Mouse (Mus musculus) ES-E14 (cell line): ENCODE data around the gene Fxyd7. TPM values are rescaled to one million over a fixed set of nuclear protein-coding genes. Genes with fewer than 3 reads are reported as not detected.

Source experiments
- DNase-seq: peaks from one replicate; pipeline ENCODE4 v3.0.0-alpha.2; 2013; ENCODE audit warnings: low read depth, low spot score
- H3K27ac ChIP-seq: 2 replicates; pipeline ENCODE4 v1.5.1; 2012; ENCODE audit warnings: low read depth, mild to moderate bottlenecking, low read length, moderate library complexity, mixed read lengths; ENCODE audit not compliant: poor library complexity, insufficient read depth, severe bottlenecking
- H3K36me3 ChIP-seq: 2 replicates; pipeline ENCODE4 v1.6.1; 2012; ENCODE audit warnings: mild to moderate bottlenecking, low read length, moderate library complexity, mixed read lengths; ENCODE audit not compliant: control insufficient read depth, poor library complexity, insufficient read depth, severe bottlenecking
- H3K4me1 ChIP-seq, 2 experiments: fragments of 150-350 bp in 1 of 2; sonication (generic) in 1 of 2; 2 replicates each; pipeline ENCODE4 v1.6.1; 2012; ENCODE audit warnings: low read length in 2 of 2, mild to moderate bottlenecking in 1 of 2, mixed read lengths in 1 of 2; ENCODE audit not compliant: control insufficient read depth in 2 of 2, insufficient read depth in 2 of 2, poor library complexity in 1 of 2
- H3K4me3 ChIP-seq, 2 experiments: fragments of 150-350 bp in 1 of 2; sonication (generic) in 1 of 2; 2 replicates each; pipeline ENCODE4 v1.5.1; 2012; ENCODE audit warnings: low read length in 2 of 2, low read depth in 1 of 2, mild to moderate bottlenecking in 1 of 2, mixed read lengths in 1 of 2; ENCODE audit not compliant: insufficient read depth in 1 of 2, poor library complexity in 1 of 2, severe bottlenecking in 1 of 2
- H3K9ac ChIP-seq: 2 replicates; pipeline ENCODE4 v1.6.1; 2012; ENCODE audit warnings: low read depth, mild to moderate bottlenecking, low read length, mixed read lengths; ENCODE audit not compliant: poor library complexity, insufficient read depth, severe bottlenecking
- H3K9me3 ChIP-seq: fragments of 150-350 bp; sonication (generic); 2 replicates; pipeline ENCODE4 v1.6.1; 2012; ENCODE audit warnings: low read depth, mild to moderate bottlenecking, low read length; ENCODE audit not compliant: control insufficient read depth, insufficient read depth
- CHD2 ChIP-seq: IDR thresholded peaks from 2 replicates; pipeline ENCODE4 v1.6.1; 2014; ENCODE audit warnings: mild to moderate bottlenecking, low read depth, low read length, inconsistent platforms
- HCFC1 ChIP-seq: IDR thresholded peaks from 2 replicates; pipeline ENCODE4 v1.6.1; 2012; ENCODE audit warnings: low read length, inconsistent platforms, borderline replicate concordance; ENCODE audit not compliant: insufficient read depth
- MAFK ChIP-seq: IDR thresholded peaks from 2 replicates; pipeline ENCODE4 v1.6.1; 2014; ENCODE audit warnings: mild to moderate bottlenecking, low read depth, low read length, inconsistent platforms; ENCODE audit not compliant: insufficient read depth
- ZC3H11A ChIP-seq: IDR thresholded peaks from 2 replicates; pipeline ENCODE4 v1.6.1; 2012; ENCODE audit warnings: low read depth, mild to moderate bottlenecking, inconsistent platforms, low read length, borderline replicate concordance
- ZNF384 ChIP-seq: IDR thresholded peaks from 2 replicates; pipeline ENCODE4 v1.6.1; 2012; ENCODE audit warnings: low read depth, low read length, inconsistent platforms
- in situ Hi-C, 2 experiments: fragments of 600-800 bp; cut with MboI; formaldehyde crosslinking; loops; one replicate each; pipeline ENCODE4 v1.15.1; 2025; ENCODE audit warnings: low sequenced_read_pairs in 2 of 2, inconsistent platforms in 1 of 2; ENCODE audit not compliant: unreplicated experiment in 2 of 2
- total RNA-seq: library from RNA; depleted of rRNA; stranded (reverse); fragments of 300-350 nt; gene quantifications from 2 replicates; pipeline ENCODE4 v1.2.3, GENCODE M21; 2012

The Fxyd7 gene
- total RNA-seq, 1 experiment: not detected

DNA sequence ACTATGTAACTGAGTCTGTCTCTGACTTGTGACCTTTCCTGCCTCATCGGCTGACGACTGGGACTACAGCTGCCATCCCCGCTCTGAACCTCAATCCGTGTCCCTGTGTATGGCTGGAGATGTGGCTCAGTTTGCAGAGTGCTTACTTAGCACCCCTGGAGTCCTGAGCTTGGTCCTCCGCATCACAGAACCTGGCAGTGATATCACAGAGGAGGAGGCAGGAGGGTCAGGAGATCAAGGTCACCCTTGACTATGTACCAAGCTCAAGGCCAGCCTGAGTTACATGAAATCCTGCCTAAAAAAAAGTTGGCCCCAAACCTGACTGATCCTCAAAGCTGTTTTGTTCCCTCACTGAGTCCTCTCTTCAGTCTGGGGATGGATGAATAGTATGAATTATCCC lies 6.5 kb upstream of the Fxyd7 start:
- no peaks in the 10 kb centered on the region for H3K36me3 ChIP-seq
- in situ Hi-C loops: no loop called here
- H3K27ac ChIP-seq: no peak overlapping the region
- no peak for DNase-seq
- H3K9ac ChIP-seq: no peak overlapping the region
- H3K4me3 ChIP-seq: no peak overlapping the region
- H3K9me3 ChIP-seq: no peaks in the 10 kb centered on the region
- H3K4me1 ChIP-seq: peaks cover 0 to 5% of the 10 kb centered on the region in 2 experiments; a peak in 2 of 4 replicates
- TF ChIP-seq ZNF384 (no peak), MAFK (no peak), HCFC1 (no peak), CHD2 (no peak), ZC3H11A (no peak)

DNA sequence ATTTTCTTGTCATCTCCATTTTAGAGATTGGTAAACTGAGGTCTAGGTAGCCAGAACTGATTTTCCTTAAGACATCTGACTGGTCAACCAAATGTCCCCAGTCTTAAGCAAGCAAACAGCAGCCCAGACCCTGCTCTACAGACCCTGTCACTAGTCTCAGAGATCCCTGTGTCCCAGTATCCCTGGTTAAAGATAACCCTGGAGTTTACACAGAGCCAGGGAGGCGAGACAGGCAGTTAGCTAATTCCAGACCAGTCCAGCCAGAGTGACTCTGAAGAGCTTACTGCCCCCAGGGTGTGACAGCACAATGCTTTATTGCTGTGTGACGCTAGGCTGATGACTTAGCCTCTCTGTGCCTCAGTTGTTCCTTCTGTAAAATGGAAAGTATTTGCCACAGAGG lies 5.8 kb upstream of the Fxyd7 start, which contains the start of gene Fxyd1:
Gene Fxyd1, minus strand, starts transcription at position 129 of the 400 bp plus-strand sequence.
- in situ Hi-C loops: no loop called here

DNA sequence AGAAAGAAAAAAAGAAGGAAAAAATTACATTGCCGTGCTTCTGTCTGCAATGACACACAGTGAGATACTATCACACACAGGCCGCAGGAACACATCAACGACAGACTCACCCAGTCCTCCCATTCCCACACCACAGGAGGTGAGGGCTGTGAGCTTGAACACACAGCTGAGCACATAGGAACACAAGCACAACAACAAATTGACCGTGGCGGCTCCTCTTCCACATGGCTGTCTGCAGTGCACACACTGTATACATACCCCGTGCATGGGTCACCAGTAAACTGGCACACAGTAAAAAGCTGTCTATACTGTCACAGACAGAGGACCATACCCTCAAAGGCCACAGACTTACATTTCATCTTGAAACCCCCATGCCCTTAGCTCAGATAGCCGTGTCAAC lies 5.2 kb upstream of the Fxyd7 start:
- Histone ChIP-seq H3K9ac (no peak overlapping the region), H3K36me3 (no peaks in the 10 kb centered on the region), H3K9me3 (no peaks in the 10 kb centered on the region), H3K4me1 (peaks cover 0 to 7% of the 10 kb centered on the region in 2 experiments; a peak in 2 of 4 replicates), H3K4me3 (no peak overlapping the region), H3K27ac (no peak overlapping the region)
- TF ChIP-seq ZNF384 (no peak), HCFC1 (no peak), CHD2 (no peak), MAFK (no peak), ZC3H11A (no peak)
- in situ Hi-C loops: no loop called here
- no peak for DNase-seq

More for the DNA sequence above, 5.8 kb upstream of the Fxyd7 start, which contains the start of gene Fxyd1:
- no peak within 1 kb of the TSS for H3K4me3 ChIP-seq
- H3K27ac ChIP-seq: no peak within 1 kb of the TSS
- peaks cover 0 to 7% of the 10 kb centered on the region in 2 experiments; a peak in 2 of 4 replicates for H3K4me1 ChIP-seq
- H3K9ac ChIP-seq: no peak within 1 kb of the TSS
- no peak for DNase-seq
- no peaks in the 10 kb centered on the region for H3K9me3 ChIP-seq
- TF ChIP-seq HCFC1: no peak
- TF ChIP-seq ZC3H11A: no peak
- TF ChIP-seq CHD2: no peak
- TF ChIP-seq ZNF384: no peak
- no peak for TF ChIP-seq MAFK
- H3K36me3 ChIP-seq: no peaks in the 10 kb centered on the region

DNA sequence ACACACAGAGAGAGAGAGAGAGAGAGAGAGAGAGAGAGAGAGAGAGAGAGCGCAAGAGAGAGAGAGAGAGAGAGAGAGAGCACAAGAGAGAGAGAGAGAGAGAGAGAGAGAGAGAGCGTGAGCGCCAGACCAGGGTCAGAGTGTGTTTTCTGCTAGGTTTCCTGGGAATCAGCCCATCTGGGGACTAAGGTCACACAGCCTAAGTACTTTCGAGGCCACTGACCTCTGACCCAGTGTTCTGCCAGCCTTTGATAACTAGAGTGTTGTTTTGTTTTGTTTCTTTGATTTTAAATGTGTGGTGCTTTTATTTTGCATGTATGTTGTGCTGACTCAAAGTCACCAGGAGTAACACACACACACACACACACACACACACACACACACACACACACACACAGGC lies 4.6 kb upstream of the Fxyd7 start:
- H3K27ac ChIP-seq: no peak overlapping the region
- in situ Hi-C loops: no loop called here
- H3K9me3 ChIP-seq: no peaks in the 10 kb centered on the region
- H3K4me3 ChIP-seq: no peak overlapping the region
- H3K9ac ChIP-seq: no peak overlapping the region
- H3K36me3 ChIP-seq: no peaks in the 10 kb centered on the region
- no peak for DNase-seq
- no peak for TF ChIP-seq ZC3H11A
- no peak for TF ChIP-seq MAFK
- TF ChIP-seq CHD2: no peak
- no peak for TF ChIP-seq HCFC1
- TF ChIP-seq ZNF384: no peak
- H3K4me1 ChIP-seq: peaks cover 0 to 9% of the 10 kb centered on the region in 2 experiments; a peak in 2 of 4 replicates
